Mouse (Mus musculus) neural tube, embryonic 11.5 days (tissue): ENCODE measurements around the gene Flcn. TPM values are rescaled to one million over a fixed set of nuclear protein-coding genes. Genes with fewer than 3 reads are reported as not detected.
A peak's percentile ranks its signal among the peaks of the same experiment; 100 is the strongest.

Experiments used
- ATAC-seq: fragments of 200-750 bp; cut with Nextera tagmentation; 2 replicates; pipeline ENCODE4 v1.8.0; 2017; ENCODE audit warnings: moderate number of reproducible peaks, mild to moderate bottlenecking, moderate TSS enrichment, moderate library complexity; ENCODE audit not compliant: insufficient read depth, low FRiP score, low TSS enrichment
- DNase-seq: peaks from one replicate; pipeline ENCODE4 v3.0.0-alpha.2; 2015; ENCODE audit warnings: low spot score
- H3K27ac ChIP-seq: fragments of 300-500 bp; sonication (generic); 2 replicates; pipeline ENCODE4 v1.5.1; 2014; ENCODE audit warnings: low read depth, mild to moderate bottlenecking, low read length
- H3K27me3 ChIP-seq: fragments of 300-500 bp; sonication (generic); 2 replicates; pipeline ENCODE4 v1.6.1; 2014; ENCODE audit warnings: mild to moderate bottlenecking, low read length, mixed read lengths; ENCODE audit not compliant: control insufficient read depth, insufficient read depth
- H3K36me3 ChIP-seq: fragments of 300-500 bp; sonication (generic); 2 replicates; pipeline ENCODE4 v1.6.1; 2014; ENCODE audit warnings: mild to moderate bottlenecking, low read length, moderate library complexity, mixed read lengths; ENCODE audit not compliant: control insufficient read depth, insufficient read depth
- H3K4me1 ChIP-seq: fragments of 300-500 bp; sonication (generic); 2 replicates; pipeline ENCODE4 v1.6.1; 2014; ENCODE audit warnings: low read length, mixed read lengths; ENCODE audit not compliant: control insufficient read depth, insufficient read depth
- H3K4me2 ChIP-seq: fragments of 300-500 bp; sonication (generic); 2 replicates; pipeline ENCODE4 v1.6.1; 2014; ENCODE audit warnings: low read depth, mild to moderate bottlenecking, moderate library complexity
- H3K4me3 ChIP-seq: fragments of 300-500 bp; sonication (generic); 2 replicates; pipeline ENCODE4 v1.5.1; 2014; ENCODE audit warnings: low read depth, low read length
- H3K9ac ChIP-seq: fragments of 300-500 bp; sonication (generic); 2 replicates; pipeline ENCODE4 v1.6.1; 2014; ENCODE audit warnings: mild to moderate bottlenecking, low read length
- H3K9me3 ChIP-seq: fragments of 300-500 bp; sonication (generic); 2 replicates; pipeline ENCODE4 v1.6.1; 2016; ENCODE audit warnings: low read length; ENCODE audit not compliant: control insufficient read depth
- WGBS: fragments of 180-500 bp; shearing (Covaris S2); extraction: QIAGEN DNeasy Blood & Tissue Kit; methylation state at CpG from one replicate; pipeline ENCODE4 v1.1.7; 2014; 5-methylcytosine and 5-hydroxymethylcytosine counted together
- polyA plus RNA-seq: library from polyadenylated mRNA; unstranded; fragments of >200 nt; fragmentation: Nextera tagmentation; extraction: Ambion mirVana; gene quantifications from 2 replicates; pipeline ENCODE4 v1.2.1, GENCODE M21; 2014

Gene Flcn
- polyA plus RNA-seq, 1 experiment from 2014 or later = 30.9 TPM

- DNase-seq = no peak
- Histone ChIP-seq H3K27me3 (no peaks in the 10 kb centered on the region), H3K4me2 (no peak overlapping the region), H3K9me3 (no peaks in the 10 kb centered on the region), H3K36me3 (peaks cover 10% of the 10 kb centered on the region), H3K9ac (no peak overlapping the region), H3K4me3 (no peak overlapping the region), H3K4me1 (no peaks in the 10 kb centered on the region), H3K27ac (no peak overlapping the region)
- 72% methylated on average over 1 of the region's 1 CpGs for WGBS
- ATAC-seq = no peak
Observed at GRCm38 (mm10) chr11:59778874-59779223, 31.0 kb downstream of the Flcn start.

- DNase-seq (peak; percentile 63), ATAC-seq (no peak)
- Histone ChIP-seq H3K27me3 (no peaks in the 10 kb centered on the region), H3K4me3 (no peak overlapping the region), H3K4me2 (no peak overlapping the region), H3K9ac (no peak overlapping the region), H3K36me3 (peaks cover 10% of the 10 kb centered on the region), H3K4me1 (no peaks in the 10 kb centered on the region), H3K9me3 (no peaks in the 10 kb centered on the region), H3K27ac (no peak overlapping the region)
- WGBS = 54% methylated on average over 9 of the region's 9 CpGs
Observed at GRCm38 (mm10) chr11:59778181-59778873, 31.5 kb downstream of the Flcn start.

GRCm38 (mm10) chr11:59777259-59777658 lies 32.6 kb downstream of the Flcn start:
- no peak overlapping the region for H3K27ac ChIP-seq
- peaks cover 10% of the 10 kb centered on the region for H3K36me3 ChIP-seq
- no peak overlapping the region for H3K4me2 ChIP-seq
- ATAC-seq (no peak), DNase-seq (no peak)
- no peaks in the 10 kb centered on the region for H3K4me1 ChIP-seq
- no peaks in the 10 kb centered on the region for H3K9me3 ChIP-seq
- H3K9ac ChIP-seq = no peak overlapping the region
- WGBS = 90% methylated on average over 5 of the region's 5 CpGs
- no peak overlapping the region for H3K4me3 ChIP-seq
- H3K27me3 ChIP-seq = no peaks in the 10 kb centered on the region

GRCm38 (mm10) chr11:59775435-59776148 lies 34.2 kb downstream of the Flcn start:
- Histone ChIP-seq H3K9me3 (no peaks in the 10 kb centered on the region), H3K27me3 (no peaks in the 10 kb centered on the region), H3K27ac (no peak overlapping the region), H3K9ac (no peak overlapping the region), H3K4me3 (no peak overlapping the region), H3K36me3 (peaks cover 14% of the 10 kb centered on the region), H3K4me2 (no peak overlapping the region), H3K4me1 (no peaks in the 10 kb centered on the region)
- ATAC-seq = no peak
- WGBS = 93% methylated on average over 13 of the region's 13 CpGs
- no peak for DNase-seq

- no peak overlapping the region for H3K4me2 ChIP-seq
- WGBS = 95% methylated on average over 4 of the region's 4 CpGs
- ATAC-seq (no peak), DNase-seq (no peak)
- H3K27ac ChIP-seq = no peak overlapping the region
- peaks cover 19% of the 10 kb centered on the region for H3K36me3 ChIP-seq
- H3K4me3 ChIP-seq = no peak overlapping the region
- no peak overlapping the region for H3K9ac ChIP-seq
- H3K27me3 ChIP-seq = no peaks in the 10 kb centered on the region
- H3K4me1 ChIP-seq = no peaks in the 10 kb centered on the region
- H3K9me3 ChIP-seq = no peaks in the 10 kb centered on the region
Observed at GRCm38 (mm10) chr11:59774522-59774921, 35.3 kb downstream of the Flcn start.

- peaks cover 22% of the 10 kb centered on the region for H3K36me3 ChIP-seq
- no peak for ATAC-seq
- no peak overlapping the region for H3K4me3 ChIP-seq
- 91% methylated on average over 4 of the region's 4 CpGs for WGBS
- H3K9ac ChIP-seq = no peak overlapping the region
- H3K4me1 ChIP-seq = no peaks in the 10 kb centered on the region
- no peak for DNase-seq
- H3K27ac ChIP-seq = no peak overlapping the region
- H3K9me3 ChIP-seq = no peaks in the 10 kb centered on the region
- H3K4me2 ChIP-seq = no peak overlapping the region
- no peaks in the 10 kb centered on the region for H3K27me3 ChIP-seq
Observed at GRCm38 (mm10) chr11:59772902-59773301, 36.9 kb downstream of the Flcn start.

- no peak overlapping the region for H3K9ac ChIP-seq
- H3K36me3 ChIP-seq = peaks cover 23% of the 10 kb centered on the region
- H3K9me3 ChIP-seq = no peaks in the 10 kb centered on the region
- no peak overlapping the region for H3K4me2 ChIP-seq
- H3K27ac ChIP-seq = no peak overlapping the region
- DNase-seq = no peak
- H3K4me1 ChIP-seq = no peaks in the 10 kb centered on the region
- ATAC-seq = no peak
- 92% methylated on average over 2 of the region's 2 CpGs for WGBS
- no peaks in the 10 kb centered on the region for H3K27me3 ChIP-seq
- no peak overlapping the region for H3K4me3 ChIP-seq
Observed at GRCm38 (mm10) chr11:59772291-59772690, 37.5 kb downstream of the Flcn start.

GRCm38 (mm10) chr11:59770753-59771152 lies 39.1 kb downstream of the Flcn start:
- ATAC-seq (no peak), DNase-seq (no peak)
- no peak overlapping the region for H3K4me2 ChIP-seq
- peaks cover 21% of the 10 kb centered on the region for H3K36me3 ChIP-seq
- H3K4me3 ChIP-seq = no peak overlapping the region
- no peak overlapping the region for H3K9ac ChIP-seq
- no peak overlapping the region for H3K27ac ChIP-seq
- H3K4me1 ChIP-seq = no peaks in the 10 kb centered on the region
- WGBS = 88% methylated on average over 7 of the region's 7 CpGs
- no peaks in the 10 kb centered on the region for H3K27me3 ChIP-seq
- no peaks in the 10 kb centered on the region for H3K9me3 ChIP-seq

- H3K36me3 ChIP-seq = peaks cover 23% of the 10 kb centered on the region
- H3K4me3 ChIP-seq = no peak overlapping the region
Observed at GRCm38 (mm10) chr11:59769738-59770137, 40.1 kb downstream of the Flcn start.

More at GRCm38 (mm10) chr11:59769738-59770137, 40.1 kb downstream of the Flcn start:
- Histone ChIP-seq H3K27me3 (no peaks in the 10 kb centered on the region), H3K27ac (no peak overlapping the region), H3K4me2 (no peak overlapping the region), H3K9ac (no peak overlapping the region), H3K4me1 (no peaks in the 10 kb centered on the region), H3K9me3 (no peaks in the 10 kb centered on the region)
- DNase-seq = no peak
- 90% methylated on average over 6 of the region's 6 CpGs for WGBS
- no peak for ATAC-seq
